9 mouse cellular contexts compared by ENCODE assay signal in genomic region chr4:52726625-52727297, GRCm38 (mm10).
DNase-seq lines count a peak whose midpoint lies in the region; ATAC-seq and TF ChIP-seq lines count a peak whose summit lies in the region.
"Had no signal": no experiment of that assay in that cellular context is flagged by ENCODE, and none has a peak within 500 bp of the region (broad histone marks: within the 10 kb centered on the region; RNA-seq: fewer than 3 reads in every experiment).

No protein-coding gene starts in this region.

- no peak overlapping the region for H3K4me2 ChIP-seq in kidney, embryonic 16.5 days (replicated peaks; ENCODE audit: low read depth, low read length)
- 0 out of 2 replicates have a peak overlapping the region, but pooled peaks have one; percentile 10 for H3K4me2 ChIP-seq in hindbrain, embryonic 13.5 days
- 0 out of 2 replicates have a peak overlapping the region, but pooled peaks have one; percentile 26 for H3K4me2 ChIP-seq in midbrain, embryonic 15.5 days
- H3K4me2 ChIP-seq: embryonic facial prominence, embryonic 15.5 days had no signal

- no peaks in the 10 kb centered on the region for H3K4me1 ChIP-seq in kidney, embryonic 16.5 days (ENCODE audit: insufficient read depth, low read length)
- H3K4me1 ChIP-seq in hindbrain, embryonic 13.5 days (replicated peaks), result no peaks in the 10 kb centered on the region; the same call in 1 of the 2 replicates
- H3K4me1 ChIP-seq in midbrain, embryonic 15.5 days, result no peaks in the 10 kb centered on the region
- H3K4me1 ChIP-seq: embryonic facial prominence, embryonic 15.5 days had no signal

- TF ChIP-seq POLR2A in brain, embryonic 14.5 days (IDR thresholded peaks at IDR 0.05; ENCODE audit: borderline replicate concordance, extremely low read depth, insufficient read depth, insufficient read length, poor library complexity, severe bottlenecking), result no peak

- DNase-seq in kidney, adult 8-10 months, result peak; percentile 5 to 45
- peak; percentile 91 for DNase-seq in brain, embryonic 14.5 days (ENCODE audit: low read depth)
- DNase-seq in fibroblast of lung, adult 2 months (ENCODE audit: low read depth), result peak; percentile 4
- DNase-seq in left cerebral cortex, postnatal 10 days (ENCODE audit: extremely low spot score in 1 of 2, low spot score in 2 of 2), result peak; percentile 69 to 77
- DNase-seq in testis, postnatal 10 days (ENCODE audit: low spot score), result peak; percentile 83

- H3K9ac ChIP-seq in kidney, embryonic 16.5 days (replicated peaks; ENCODE audit: low read length), result no peak overlapping the region
- H3K9ac ChIP-seq in hindbrain, embryonic 13.5 days, result no peak overlapping the region
- no peak overlapping the region for H3K9ac ChIP-seq in midbrain, embryonic 15.5 days
- H3K9ac ChIP-seq: embryonic facial prominence, embryonic 15.5 days had no signal

- no peak overlapping the region for H3K4me3 ChIP-seq in kidney, embryonic 16.5 days (ENCODE audit: low read length)
- H3K4me3 ChIP-seq in hindbrain, embryonic 13.5 days, result no peak overlapping the region
- no peak overlapping the region for H3K4me3 ChIP-seq in midbrain, embryonic 15.5 days
- H3K4me3 ChIP-seq: embryonic facial prominence, embryonic 15.5 days had no signal

- 34% methylated on average over 14 of the region's 14 CpGs for WGBS in kidney, embryonic 16.5 days
- WGBS in hindbrain, embryonic 13.5 days, result 21% methylated on average over 14 of the region's 14 CpGs
- WGBS in midbrain, embryonic 15.5 days, result 21% methylated on average over 14 of the region's 14 CpGs

- H3K27me3 ChIP-seq in kidney, embryonic 16.5 days (ENCODE audit: insufficient read depth, low read length), result no peaks in the 10 kb centered on the region
- H3K27me3 ChIP-seq in hindbrain, embryonic 13.5 days, result no peaks in the 10 kb centered on the region
- no peaks in the 10 kb centered on the region for H3K27me3 ChIP-seq in midbrain, embryonic 15.5 days (replicated peaks)
- H3K27me3 ChIP-seq: embryonic facial prominence, embryonic 15.5 days had no signal

- H3K36me3 ChIP-seq in kidney, embryonic 16.5 days (ENCODE audit: insufficient read depth, low read length), result no peaks in the 10 kb centered on the region
- H3K36me3 ChIP-seq in hindbrain, embryonic 13.5 days, result no peaks in the 10 kb centered on the region
- no peaks in the 10 kb centered on the region for H3K36me3 ChIP-seq in midbrain, embryonic 15.5 days (replicated peaks)
- H3K36me3 ChIP-seq: embryonic facial prominence, embryonic 15.5 days had no signal

- intact Hi-C loops in left cerebral cortex, postnatal 10 days (cut with DNase I), result no loop called here

- TF ChIP-seq CTCF in brain, embryonic 14.5 days (IDR thresholded peaks at IDR 0.05; ENCODE audit: borderline replicate concordance, extremely low read depth, insufficient read depth, insufficient read length), result peak; percentile 88

- no peak overlapping the region for H3K27ac ChIP-seq in kidney, embryonic 16.5 days (ENCODE audit: low read length)
- H3K27ac ChIP-seq in hindbrain, embryonic 13.5 days, result no peak overlapping the region
- peak overlapping the region; percentile 56; the same call in 1 of the 2 replicates for H3K27ac ChIP-seq in midbrain, embryonic 15.5 days
- H3K27ac ChIP-seq: embryonic facial prominence, embryonic 15.5 days had no signal

- no peaks in the 10 kb centered on the region for H3K9me3 ChIP-seq in kidney, embryonic 16.5 days (ENCODE audit: low read length)
- H3K9me3 ChIP-seq in hindbrain, embryonic 13.5 days, result no peaks in the 10 kb centered on the region
- no peaks in the 10 kb centered on the region for H3K9me3 ChIP-seq in midbrain, embryonic 15.5 days
- H3K9me3 ChIP-seq: embryonic facial prominence, embryonic 15.5 days had no signal

- ATAC-seq in kidney, embryonic 16.5 days (ENCODE audit: low FRiP score, low TSS enrichment), result no peak
- ATAC-seq in hindbrain, embryonic 13.5 days (ENCODE audit: low FRiP score), result peak; percentile 87
- ATAC-seq in midbrain, embryonic 15.5 days (replicated peaks), result peak; percentile 89

Comparison
In these comparisons a context has a peak if more than half of its experiments do, and no peak if none do; other contexts are left out.
1. DNase-seq: peak in every context shown above with its lines; median percentile 91 in brain, embryonic 14.5 days; 83 in testis, postnatal 10 days; 73 in left cerebral cortex, postnatal 10 days; 25 in kidney, adult 8-10 months; 4 in fibroblast of lung, adult 2 months.